Mouse (Mus musculus) forebrain, postnatal 0 days (tissue): Measurements from ENCODE around the gene Ankrd11. TPM values are rescaled to one million over a fixed set of nuclear protein-coding genes. Genes with fewer than 3 reads are reported as not detected.

Source experiments
- ATAC-seq: fragments of 200-750 bp; cut with Nextera tagmentation; 2 replicates; pipeline ENCODE4 v1.8.0; 2017; ENCODE audit warnings: mild to moderate bottlenecking, moderate library complexity
- DNase-seq: peaks from one replicate; pipeline ENCODE4 v3.0.0-alpha.2; 2015
- H3K27ac ChIP-seq: fragments of 300-500 bp; sonication (generic); 2 replicates; pipeline ENCODE4 v1.5.1; 2014; ENCODE audit warnings: low read depth, mild to moderate bottlenecking, antibody characterized with exemption, low read length, moderate library complexity, mixed read lengths
- H3K27me3 ChIP-seq: fragments of 300-500 bp; sonication (generic); 2 replicates; pipeline ENCODE4 v1.6.1; 2014; ENCODE audit warnings: mild to moderate bottlenecking, low read length, mixed read lengths; ENCODE audit not compliant: insufficient read depth
- H3K36me3 ChIP-seq: fragments of 300-500 bp; sonication (generic); 2 replicates; pipeline ENCODE4 v1.6.1; 2014; ENCODE audit warnings: mild to moderate bottlenecking, moderate library complexity; ENCODE audit not compliant: insufficient read depth
- H3K4me1 ChIP-seq: fragments of 300-500 bp; sonication (generic); 2 replicates; pipeline ENCODE4 v1.6.1; 2014; ENCODE audit warnings: antibody characterized with exemption; ENCODE audit not compliant: insufficient read depth
- H3K4me2 ChIP-seq: fragments of 300-500 bp; sonication (generic); 2 replicates; pipeline ENCODE4 v1.6.1; 2014; ENCODE audit warnings: low read depth, mild to moderate bottlenecking, moderate library complexity
- H3K4me3 ChIP-seq: fragments of 300-500 bp; sonication (generic); 2 replicates; pipeline ENCODE4 v1.5.1; 2014; ENCODE audit warnings: low read depth, low read length, mixed read lengths
- H3K9ac ChIP-seq: fragments of 300-500 bp; sonication (generic); 2 replicates; pipeline ENCODE4 v1.6.1; 2014; ENCODE audit warnings: mild to moderate bottlenecking
- H3K9me3 ChIP-seq: fragments of 300-500 bp; sonication (generic); 2 replicates; pipeline ENCODE4 v1.6.1; 2016; ENCODE audit warnings: low read length
- CTCF ChIP-seq: sonication (generic); IDR thresholded peaks from 2 replicates; pipeline ENCODE4 v1.5.1; 2016; ENCODE audit warnings: antibody characterized with exemption, control low read depth, low read depth
- WGBS: fragments of 180-500 bp; shearing (Covaris S2); extraction: QIAGEN DNeasy Blood & Tissue Kit; methylation state at CpG from one replicate; pipeline ENCODE4 v1.1.7; 2014; 5-methylcytosine and 5-hydroxymethylcytosine counted together
- polyA plus RNA-seq: library from polyadenylated mRNA; unstranded; fragments of >200 nt; fragmentation: Nextera tagmentation; extraction: Ambion mirVana; gene quantifications from 2 replicates; pipeline ENCODE4 v1.2.1, GENCODE M21; 2015
- total RNA-seq: library from RNA; depleted of rRNA; stranded (reverse); fragments of >200 nt; gene quantifications from 2 replicates; pipeline ENCODE4 v1.2.3, GENCODE M21; 2014

Gene Ankrd11
- total and polyA plus RNA-seq, 2 experiments from 2014 or later: 73.5 to 103 TPM

- H3K9me3 ChIP-seq: no peaks in the 10 kb centered on the region
- H3K4me1 ChIP-seq: peaks cover 22% of the 10 kb centered on the region
- H3K27me3 ChIP-seq: no peaks in the 10 kb centered on the region
- ATAC-seq (no peak), DNase-seq (no peak)
- 3% methylated on average over 4 of the region's 4 CpGs for WGBS
- no peak overlapping the region for H3K27ac ChIP-seq
- no peak for TF ChIP-seq CTCF
- H3K4me3 ChIP-seq: peak overlapping the region; percentile 99
- H3K9ac ChIP-seq: peak overlapping the region; percentile 96
- peak overlapping the region; percentile 71 for H3K4me2 ChIP-seq
- no peaks in the 10 kb centered on the region; the same call in 1 of the 2 replicates for H3K36me3 ChIP-seq
Observed at GRCm38 (mm10) chr8:123040110-123040650, 1.9 kb downstream of the Ankrd11 start.

DNA sequence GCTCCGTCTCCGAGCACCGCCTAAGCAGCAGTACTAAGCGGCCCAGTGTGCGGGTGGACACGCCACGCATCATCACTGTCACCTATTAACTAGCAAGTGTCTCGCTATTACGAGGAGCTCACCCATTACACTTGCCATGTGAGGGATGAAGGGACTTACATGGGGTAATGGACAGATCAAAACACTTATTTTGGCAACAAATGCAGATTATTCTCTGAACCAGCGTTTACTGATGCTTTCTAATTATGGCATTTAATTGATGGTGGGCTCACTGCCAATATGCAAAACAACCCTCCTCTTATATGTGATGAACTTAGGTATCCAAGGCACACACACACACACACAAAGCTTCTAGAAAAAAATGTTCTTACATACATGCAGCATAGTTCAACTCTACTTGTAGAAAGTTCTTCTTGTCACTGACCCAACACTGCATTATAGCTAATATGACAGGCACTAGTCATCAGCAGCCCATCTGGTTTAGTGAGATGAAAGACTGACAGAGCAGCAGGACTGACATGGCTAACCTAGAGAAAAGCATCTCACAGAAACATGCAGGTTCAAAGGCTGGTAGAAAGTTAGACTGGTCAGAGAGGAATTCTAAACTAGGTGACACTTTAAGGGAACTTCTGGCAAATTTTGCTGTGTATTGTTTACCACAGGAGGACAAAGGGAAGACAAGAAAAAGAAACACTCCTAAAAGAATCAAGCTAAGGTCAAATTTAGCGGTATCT is 2.5 kb downstream of the Ankrd11 start:
- 14% methylated on average over 11 of the region's 11 CpGs for WGBS
- Histone ChIP-seq H3K9me3 (no peaks in the 10 kb centered on the region), H3K27ac (no peak overlapping the region), H3K9ac (no peak overlapping the region), H3K27me3 (no peaks in the 10 kb centered on the region), H3K4me1 (peaks cover 22% of the 10 kb centered on the region), H3K36me3 (no peaks in the 10 kb centered on the region; the same call in 1 of the 2 replicates), H3K4me3 (peak overlapping the region; percentile 99; the same call in 1 of the 2 replicates), H3K4me2 (peak overlapping the region; percentile 71)
- TF ChIP-seq CTCF: no peak
- DNase-seq: no peak
- ATAC-seq: no peak

- no peaks in the 10 kb centered on the region for H3K36me3 ChIP-seq
- no peak overlapping the region for H3K27ac ChIP-seq
- WGBS: 54% methylated on average over 2 of the region's 2 CpGs
- H3K27me3 ChIP-seq: no peaks in the 10 kb centered on the region
- DNase-seq (no peak), ATAC-seq (no peak)
- H3K4me2 ChIP-seq: no peak overlapping the region
- no peaks in the 10 kb centered on the region for H3K9me3 ChIP-seq
- TF ChIP-seq CTCF: no peak
- H3K4me1 ChIP-seq: peaks cover 20% of the 10 kb centered on the region
- H3K9ac ChIP-seq: no peak overlapping the region
- no peak overlapping the region for H3K4me3 ChIP-seq
Observed at GRCm38 (mm10) chr8:123038351-123038750, 3.7 kb downstream of the Ankrd11 start.

- no peak overlapping the region for H3K4me2 ChIP-seq
- H3K36me3 ChIP-seq: no peaks in the 10 kb centered on the region
- no peak for TF ChIP-seq CTCF
- no peak overlapping the region for H3K4me3 ChIP-seq
- peaks cover 16% of the 10 kb centered on the region for H3K4me1 ChIP-seq
- no peak overlapping the region for H3K27ac ChIP-seq
- DNase-seq: no peak
- no peaks in the 10 kb centered on the region for H3K27me3 ChIP-seq
- no peak overlapping the region for H3K9ac ChIP-seq
- WGBS: 85% methylated on average over 11 of the region's 11 CpGs
- H3K9me3 ChIP-seq: no peaks in the 10 kb centered on the region
- ATAC-seq: no peak
Observed at GRCm38 (mm10) chr8:123037487-123037886, 4.6 kb downstream of the Ankrd11 start.

- H3K4me2 ChIP-seq: no peak overlapping the region
- no peak overlapping the region for H3K4me3 ChIP-seq
- DNase-seq: no peak
- H3K4me1 ChIP-seq: peaks cover 16% of the 10 kb centered on the region
- H3K36me3 ChIP-seq: no peaks in the 10 kb centered on the region
- no peak for TF ChIP-seq CTCF
- WGBS: 64% methylated on average over 3 of the region's 3 CpGs
- H3K9ac ChIP-seq: no peak overlapping the region
- no peaks in the 10 kb centered on the region for H3K27me3 ChIP-seq
- no peak for ATAC-seq
- no peak overlapping the region for H3K27ac ChIP-seq
- no peaks in the 10 kb centered on the region for H3K9me3 ChIP-seq
Observed at GRCm38 (mm10) chr8:123036956-123037355, 5.1 kb downstream of the Ankrd11 start.

- 87% methylated on average over 6 of the region's 6 CpGs for WGBS
- H3K27me3 ChIP-seq: no peaks in the 10 kb centered on the region
- TF ChIP-seq CTCF: no peak
- no peaks in the 10 kb centered on the region for H3K36me3 ChIP-seq
- H3K4me3 ChIP-seq: no peak overlapping the region
- H3K4me1 ChIP-seq: 0 out of 2 replicates have a peak, but pooled peaks cover under 1% of the 10 kb centered on the region
- DNase-seq (no peak), ATAC-seq (no peak)
- no peak overlapping the region for H3K4me2 ChIP-seq
- H3K9ac ChIP-seq: no peak overlapping the region
- no peak overlapping the region for H3K27ac ChIP-seq
- no peaks in the 10 kb centered on the region for H3K9me3 ChIP-seq
Observed at GRCm38 (mm10) chr8:123034171-123034570, 7.9 kb downstream of the Ankrd11 start.

DNA sequence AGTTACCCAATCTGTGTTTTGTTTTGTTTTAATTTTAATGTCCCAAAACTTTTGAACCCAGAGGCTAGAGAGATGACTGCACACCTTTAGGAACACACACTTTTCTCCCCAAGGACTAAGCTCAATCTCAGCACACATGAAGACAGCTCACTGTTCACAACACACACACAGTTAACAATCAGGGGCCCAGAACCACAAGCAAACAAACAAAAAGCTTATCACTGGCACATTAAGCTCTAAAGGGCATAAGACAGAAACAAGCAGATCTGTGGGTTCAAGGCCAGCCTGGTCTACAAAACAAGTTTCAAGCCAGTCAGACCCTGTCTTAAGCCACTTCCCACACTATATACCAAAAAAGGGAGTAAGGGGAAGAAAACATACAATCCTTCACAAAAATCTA is 8.6 kb downstream of the Ankrd11 start:
- Histone ChIP-seq H3K27me3 (no peaks in the 10 kb centered on the region), H3K4me1 (no peaks in the 10 kb centered on the region), H3K9me3 (no peaks in the 10 kb centered on the region), H3K9ac (no peak overlapping the region), H3K27ac (no peak overlapping the region), H3K4me3 (no peak overlapping the region), H3K36me3 (no peaks in the 10 kb centered on the region), H3K4me2 (no peak overlapping the region)
- ATAC-seq (no peak), DNase-seq (no peak)
- TF ChIP-seq CTCF: no peak
